Mouse (Mus musculus): ENCODE data around the gene Rrp8.

Gene Rrp8

GRCm38 (mm10) chr7:105708733-105709132 lies 28.5 kb downstream of the Rrp8 start:
- DNase-seq (ENCODE audit: inconsistent age in 2 of 2, low spot score in 1 of 2): no peak

- DNase-seq (ENCODE audit: inconsistent age in 2 of 2, low spot score in 1 of 2): no peak
These were observed 33.4 kb downstream of the Rrp8 start for GRCm38 (mm10) chr7:105703816-105704215.

GRCm38 (mm10) chr7:105703184-105703583 lies 34.0 kb downstream of the Rrp8 start:
- DNase-seq (ENCODE audit: inconsistent age in 2 of 2, low spot score in 1 of 2): no peak

DNA sequence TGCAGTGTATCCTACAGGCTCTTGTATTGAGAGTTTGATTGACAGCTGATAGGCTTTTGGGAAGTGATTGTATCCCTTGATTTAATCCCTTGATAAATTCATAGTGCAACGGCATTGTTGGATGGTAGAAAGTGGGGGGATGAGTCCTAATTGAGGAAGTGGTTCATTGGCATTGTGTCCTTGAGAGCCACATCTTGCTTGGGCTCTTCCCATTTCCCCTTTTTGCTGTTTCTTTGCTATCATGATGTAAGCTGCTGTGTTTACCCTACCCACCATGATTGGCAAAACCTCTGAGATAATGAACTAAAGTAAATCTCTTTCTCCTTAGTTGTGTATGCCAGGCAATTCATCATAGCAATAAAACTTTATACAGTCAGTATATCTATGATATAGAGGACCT lies 46.3 kb downstream of the Rrp8 start:
- DNase-seq (ENCODE audit: inconsistent age in 2 of 2, low spot score in 1 of 2): no peak

DNA sequence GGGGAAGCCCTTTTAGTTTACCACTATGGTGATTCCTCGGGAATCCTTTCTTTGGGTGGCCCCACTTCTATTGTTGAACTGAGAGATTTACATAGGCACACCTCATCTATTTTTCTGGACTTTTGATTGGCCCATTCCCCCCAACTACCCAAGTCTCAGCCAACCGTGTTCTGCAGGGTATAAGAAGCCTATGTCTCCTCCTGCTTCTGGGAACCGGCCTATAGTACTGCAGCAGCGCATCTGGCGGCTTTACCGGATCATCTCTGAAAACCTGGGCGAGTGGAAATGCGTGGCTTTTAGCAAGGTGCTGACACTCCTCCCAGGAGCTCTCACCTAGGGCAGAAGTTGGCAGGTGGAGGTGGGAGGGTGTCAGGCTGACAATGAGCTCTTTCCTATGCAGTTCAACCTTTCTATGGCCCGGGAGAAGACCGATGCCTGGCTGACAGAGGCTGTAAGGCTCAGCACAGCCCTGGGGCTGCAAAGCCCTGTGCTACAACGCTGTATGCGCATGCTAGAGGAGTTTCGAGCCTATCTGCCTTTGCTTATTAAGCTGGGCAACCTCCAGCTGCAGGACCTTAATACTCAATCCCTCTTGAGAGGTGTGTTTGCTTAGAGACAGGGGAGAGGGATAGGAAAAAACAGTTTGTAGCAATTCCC lies 51.5 kb downstream of the Rrp8 start:
- DNase-seq (ENCODE audit: inconsistent age in 2 of 2, low spot score in 1 of 2): no peak
